Mouse (Mus musculus): ENCODE measurements around the gene Hdgfl2.

DNA sequence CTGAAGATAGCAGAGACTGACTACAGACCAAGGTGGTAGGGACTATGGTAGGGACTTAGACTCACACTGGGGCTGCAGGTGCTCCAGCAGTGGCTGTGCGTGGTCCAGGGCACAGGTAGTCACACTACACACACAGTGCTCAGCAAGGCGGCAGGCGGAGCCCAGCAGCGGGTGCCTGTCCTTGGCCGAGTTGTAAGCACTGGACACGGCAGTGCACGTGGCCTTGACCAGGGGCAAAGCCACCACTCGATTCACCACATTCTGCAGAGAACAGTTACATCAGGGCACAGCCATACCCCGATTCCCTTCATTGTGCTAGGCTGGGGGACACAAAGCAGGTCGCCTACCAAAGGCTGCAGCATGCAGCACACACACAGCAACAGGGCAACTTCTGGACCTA is 36.8 kb downstream of the Hdgfl2 start:
- TF ChIP-seq CTCF (IDR thresholded peaks at IDR 0.05; ENCODE audit: low read depth) (no peak), EP300 (IDR thresholded peaks at IDR 0.05; ENCODE audit: low read depth) (no peak)

All from liver, embryonic 14.5 days (tissue).